Mouse (Mus musculus): ENCODE measurements around the gene Lhfp.

GRCm38 (mm10) chr3:53292979-53293378 is 251.7 kb downstream of the Lhfp start:
- TF ChIP-seq POLR2A (IDR thresholded peaks at IDR 0.05; ENCODE audit: low read depth, low read length) (no peak), CTCF (IDR thresholded peaks at IDR 0.05; ENCODE audit: borderline replicate concordance, insufficient read depth, low read length) (no peak)
